Mouse (Mus musculus): ENCODE results near the gene Olfr876.

DNA sequence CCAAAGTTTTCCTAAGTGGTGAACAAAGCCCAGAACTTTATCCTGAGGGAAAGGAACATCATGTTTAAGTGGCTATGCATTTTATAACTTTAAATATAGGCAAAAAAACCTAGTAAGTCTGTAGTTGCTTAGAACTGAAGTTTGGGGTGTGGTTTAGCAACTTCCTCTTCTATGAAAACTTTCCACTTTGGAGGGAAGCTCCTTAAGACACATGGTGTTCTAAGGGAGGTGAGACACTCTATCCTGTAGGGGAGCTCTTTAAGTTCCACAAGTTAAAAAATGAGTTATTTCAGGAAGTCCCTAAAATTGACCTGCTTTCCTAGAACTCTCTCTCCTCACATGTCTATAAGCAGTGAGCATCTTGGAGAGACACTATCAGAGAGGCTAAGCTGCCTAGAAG is 4.4 kb downstream of the Olfr876 start:
- no peak for TF ChIP-seq EP300 (IDR thresholded peaks at IDR 0.05; ENCODE audit: low read depth)
- TF ChIP-seq CTCF (IDR thresholded peaks at IDR 0.05; ENCODE audit: low read depth), result no peak

All from liver, embryonic 14.5 days (tissue).